Mouse (Mus musculus) CH12.LX (cell line): ENCODE measurements around the gene Mical3. TPM values are rescaled to one million over a fixed set of nuclear protein-coding genes. Genes with fewer than 3 reads are reported as not detected.

Source experiments
- DNase-seq: peaks from one replicate; pipeline ENCODE4 v3.0.0-alpha.2; 2013; ENCODE audit errors: extremely low read depth
- H3K27ac ChIP-seq: 2 replicates; pipeline ENCODE4 v1.5.1; 2012; ENCODE audit warnings: low read depth, mild to moderate bottlenecking, control low read depth, moderate library complexity; ENCODE audit not compliant: insufficient read depth
- H3K27me3 ChIP-seq: replicated peaks from 2 replicates; pipeline ENCODE3; 2012; ENCODE audit warnings: inconsistent platforms
- H3K36me3 ChIP-seq, 2 experiments: replicated peaks in 1 of 2; 2 replicates each; pipeline versions ENCODE3 to v1.6.1; 2012; ENCODE audit warnings: inconsistent platforms in 1 of 2, low read length in 1 of 2, mild to moderate bottlenecking in 1 of 2, mixed read lengths in 1 of 2, moderate library complexity in 1 of 2; ENCODE audit not compliant: control insufficient read depth in 1 of 2, insufficient read depth in 1 of 2
- H3K4me1 ChIP-seq, 2 experiments: 2 replicates each; pipeline ENCODE4 v1.6.1; 2012; ENCODE audit warnings: inconsistent platforms in 1 of 2, moderate library complexity in 1 of 2; ENCODE audit not compliant: insufficient read depth in 2 of 2, control insufficient read depth in 1 of 2
- H3K4me2 ChIP-seq: 2 replicates; pipeline ENCODE4 v1.6.1; 2012; ENCODE audit warnings: low read depth, mild to moderate bottlenecking, control low read depth; ENCODE audit not compliant: poor library complexity, insufficient read depth, severe bottlenecking
- H3K4me3 ChIP-seq, 3 experiments: fragments of 150-350 bp in 1 of 3; sonication (generic) in 1 of 3; replicated peaks in 1 of 3; 2 replicates each; pipeline versions ENCODE3 to v1.5.1; 2011 to 2012; ENCODE audit warnings: low read depth in 2 of 3, low read length in 2 of 3, mild to moderate bottlenecking in 2 of 3, moderate library complexity in 2 of 3, control low read depth in 1 of 3, improper control_type of control experiment in 1 of 3, inconsistent platforms in 1 of 3, mixed read lengths in 1 of 3; ENCODE audit not compliant: poor library complexity in 1 of 3
- H3K79me2 ChIP-seq: replicated peaks from 2 replicates; pipeline ENCODE4 v1.6.1; 2012; ENCODE audit warnings: mild to moderate bottlenecking, moderate library complexity; ENCODE audit not compliant: control insufficient read depth, poor library complexity, insufficient read depth, severe bottlenecking; ENCODE audit errors: extremely low read depth
- H3K9ac ChIP-seq: 2 replicates; pipeline ENCODE4 v1.6.1; 2012; ENCODE audit warnings: low read depth, mild to moderate bottlenecking, control low read depth, moderate library complexity; ENCODE audit not compliant: insufficient read depth
- H3K9me3 ChIP-seq: replicated peaks from 2 replicates; pipeline ENCODE3; 2012; ENCODE audit warnings: low read length, inconsistent platforms, mixed read lengths
- BHLHE40 ChIP-seq: IDR thresholded peaks from 2 replicates; pipeline ENCODE4 v1.6.1; 2011; ENCODE audit warnings: mild to moderate bottlenecking, low read depth, low read length, improper control_type of control experiment
- CHD2 ChIP-seq: IDR thresholded peaks from 2 replicates; pipeline ENCODE4 v1.6.1; 2011; ENCODE audit warnings: low read length, improper control_type of control experiment
- CTCF ChIP-seq, 2 experiments: IDR thresholded peaks in 1 of 2; conservative IDR thresholded peaks in 1 of 2; 2 replicates each; pipeline ENCODE4 v1.5.1; 2011 to 2012; ENCODE audit warnings: low read depth in 2 of 2, low read length in 2 of 2, improper control_type of control experiment in 1 of 2, inconsistent platforms in 1 of 2, mild to moderate bottlenecking in 1 of 2, moderate library complexity in 1 of 2
- E2F4 ChIP-seq: IDR thresholded peaks from 2 replicates; pipeline ENCODE4 v1.6.1; 2011; ENCODE audit warnings: low read depth, low read length, improper control_type of control experiment; ENCODE audit not compliant: insufficient replicate concordance
- EP300 ChIP-seq: IDR thresholded peaks from 2 replicates; pipeline ENCODE4 v1.6.1; 2011; ENCODE audit warnings: low read length, improper control_type of control experiment
- ETS1 ChIP-seq: conservative IDR thresholded peaks from 2 replicates; pipeline ENCODE4 v1.6.1; 2012; ENCODE audit warnings: low read depth, mild to moderate bottlenecking, inconsistent platforms, low read length, improper control_type of control experiment, moderate library complexity
- GABPA ChIP-seq: IDR thresholded peaks from 2 replicates; pipeline ENCODE4 v1.6.1; 2012; ENCODE audit warnings: low read depth, low read length, improper control_type of control experiment, inconsistent platforms; ENCODE audit not compliant: insufficient replicate concordance
- HCFC1 ChIP-seq: IDR thresholded peaks from 2 replicates; pipeline ENCODE4 v1.6.1; 2012; ENCODE audit warnings: low read depth, mild to moderate bottlenecking, inconsistent platforms, low read length, improper control_type of control experiment
- JUN ChIP-seq: IDR thresholded peaks from 2 replicates; pipeline ENCODE4 v1.6.1; 2011; ENCODE audit warnings: low read depth, mild to moderate bottlenecking, low read length, improper control_type of control experiment, moderate library complexity; ENCODE audit not compliant: insufficient read depth
- KAT2A ChIP-seq: IDR thresholded peaks from 2 replicates; pipeline ENCODE4 v1.6.1; 2012; ENCODE audit warnings: low read length, improper control_type of control experiment, inconsistent platforms; ENCODE audit not compliant: insufficient replicate concordance
- MAFK ChIP-seq: IDR thresholded peaks from 2 replicates; pipeline ENCODE4 v1.6.1; 2011; ENCODE audit warnings: low read length, improper control_type of control experiment; ENCODE audit not compliant: insufficient replicate concordance
- MAX ChIP-seq: IDR thresholded peaks from 2 replicates; pipeline ENCODE4 v1.6.1; 2011; ENCODE audit warnings: low read length, improper control_type of control experiment
- MXI1 ChIP-seq: IDR thresholded peaks from 2 replicates; pipeline ENCODE4 v1.6.1; 2011; ENCODE audit warnings: mild to moderate bottlenecking, low read depth, low read length, improper control_type of control experiment
- MYC ChIP-seq: IDR thresholded peaks from 2 replicates; pipeline ENCODE4 v1.6.1; 2011; ENCODE audit warnings: low read depth, mild to moderate bottlenecking, improper control_type of control experiment, low read length
- NELFE ChIP-seq: IDR thresholded peaks from 2 replicates; pipeline ENCODE4 v1.6.1; 2011; ENCODE audit warnings: low read depth, low read length, improper control_type of control experiment
- NRF1 ChIP-seq: IDR thresholded peaks from 2 replicates; pipeline ENCODE4 v1.6.1; 2014; ENCODE audit warnings: low read depth, mild to moderate bottlenecking, inconsistent platforms, low read length, improper control_type of control experiment, moderate library complexity
- POLR2A ChIP-seq: IDR thresholded peaks from 2 replicates; pipeline ENCODE4 v1.6.1; 2011; ENCODE audit warnings: low read depth, mild to moderate bottlenecking, improper control_type of control experiment, low read length
- POLR2AphosphoS2 ChIP-seq: IDR thresholded peaks from 2 replicates; pipeline ENCODE4 v1.6.1; 2011; ENCODE audit warnings: low read depth, low read length, improper control_type of control experiment
- RAD21 ChIP-seq: IDR thresholded peaks from 2 replicates; pipeline ENCODE4 v1.6.1; 2011; ENCODE audit warnings: low read depth, mild to moderate bottlenecking, low read length, improper control_type of control experiment, moderate library complexity
- SIN3A ChIP-seq: IDR thresholded peaks from 2 replicates; pipeline ENCODE4 v1.6.1; 2012; ENCODE audit warnings: low read length, improper control_type of control experiment, inconsistent platforms
- SMC3 ChIP-seq: IDR thresholded peaks from 2 replicates; pipeline ENCODE4 v1.6.1; 2011; ENCODE audit warnings: low read depth, low read length, improper control_type of control experiment
- UBTF ChIP-seq: IDR thresholded peaks from 2 replicates; pipeline ENCODE4 v1.6.1; 2012; ENCODE audit warnings: low read depth, mild to moderate bottlenecking, inconsistent platforms, low read length, improper control_type of control experiment, moderate library complexity
- USF1 ChIP-seq: IDR thresholded peaks from 2 replicates; pipeline ENCODE4 v1.6.1; 2014; ENCODE audit warnings: low read depth, mild to moderate bottlenecking, inconsistent platforms, low read length, improper control_type of control experiment
- USF2 ChIP-seq: conservative IDR thresholded peaks from 2 replicates; pipeline ENCODE4 v1.6.1; 2011; ENCODE audit warnings: low read depth, low read length, improper control_type of control experiment
- ZC3H11A ChIP-seq: IDR thresholded peaks from 2 replicates; pipeline ENCODE4 v1.6.1; 2012; ENCODE audit warnings: low read depth, mild to moderate bottlenecking, inconsistent platforms, low read length, improper control_type of control experiment
- ZKSCAN1 ChIP-seq: IDR thresholded peaks from 2 replicates; pipeline ENCODE4 v1.6.1; 2012; ENCODE audit warnings: low read depth, inconsistent platforms, low read length, improper control_type of control experiment, borderline replicate concordance
- dilution Hi-C: fragments of 300-500 bp; cut with MboI; formaldehyde crosslinking; loops from 2 replicates; pipeline ENCODE4 v1.14.3; 2020; ENCODE audit warnings: low sequenced_read_pairs; ENCODE audit not compliant: extremely low pct_unique_long_range_greater_than_20kb, extremely low pct_ligation_motif_present
- in situ Hi-C: fragments of 300-500 bp; cut with MboI; formaldehyde crosslinking; loops from 3 replicates; pipeline ENCODE4 v1.14.3; 2019; ENCODE audit warnings: low sequenced_read_pairs, low pct_ligation_motif_present, low pct_unique_long_range_greater_than_20kb, mixed read lengths
- polyA plus RNA-seq: library from polyadenylated mRNA; unstranded; fragments of >175 nt; gene quantifications from 2 replicates; pipeline ENCODE4 v1.2.1, GENCODE M21; 2012; ENCODE audit warnings: low read depth; ENCODE audit not compliant: insufficient read length
- total RNA-seq, 2 experiments: library from RNA; depleted of rRNA; stranded (reverse); fragments of 300-350 nt in 1 of 2; fragments of >200 nt in 1 of 2; gene quantifications; 2 replicates each; pipeline ENCODE4 v1.2.3; 2012 to 2014

The Mical3 gene
- total and polyA plus RNA-seq, 3 experiments = 10.2 to 56.3 (median 26.8) TPM

DNA sequence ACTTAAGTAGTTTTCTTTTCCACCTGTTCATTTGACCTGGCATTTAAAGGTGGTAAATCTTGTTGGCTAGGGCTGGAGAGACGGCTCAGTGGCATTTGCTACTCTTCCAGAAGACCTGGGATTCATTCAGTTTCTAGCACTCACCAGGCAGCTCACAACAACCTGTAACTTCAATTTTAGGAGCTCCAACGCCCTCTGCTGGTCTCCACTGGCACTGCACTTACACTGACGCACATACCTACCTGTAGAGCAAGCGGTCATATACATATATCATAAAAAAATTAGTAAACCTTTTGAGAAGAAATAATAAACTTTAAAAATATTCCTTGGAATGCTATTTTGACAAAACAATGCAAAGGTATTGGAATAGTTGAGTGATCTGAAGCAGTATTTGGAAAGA lies 13.7 kb downstream of the Mical3 start:
- H3K4me1 ChIP-seq = peaks cover 3 to 33% of the 10 kb centered on the region in 2 experiments; a peak in 3 of 4 replicates
- dilution Hi-C loops = no loop called here
- H3K27me3 ChIP-seq = no peaks in the 10 kb centered on the region
- in situ Hi-C loops = no loop called here
- DNase-seq = no peak
- no peak overlapping the region for H3K4me2 ChIP-seq
- no peak overlapping the region for H3K27ac ChIP-seq
- no peaks in the 10 kb centered on the region for H3K79me2 ChIP-seq
- TF ChIP-seq ZC3H11A (no peak), SMC3 (peak; percentile 55), CTCF (conservative IDR thresholded peaks at IDR 0.05 in 1 of 2, IDR thresholded peaks at IDR 0.05 in 1 of 2; ENCODE audit: low read depth in 2 of 2, low read length in 2 of 2) (peak; percentile 29 to 51; a peak in 2 of 4 replicates), RAD21 (peak; percentile 38), ZKSCAN1 (no peak), E2F4 (no peak)
- H3K9ac ChIP-seq = no peak overlapping the region
- peaks cover 3% of the 10 kb centered on the region for H3K9me3 ChIP-seq
- H3K36me3 ChIP-seq = no peaks in the 10 kb centered on the region
- no peak overlapping the region for H3K4me3 ChIP-seq

GRCm38 (mm10) chr6:121116434-121116833 lies 14.4 kb downstream of the Mical3 start:
- H3K27me3 ChIP-seq = no peaks in the 10 kb centered on the region
- no peak overlapping the region for H3K27ac ChIP-seq
- H3K9ac ChIP-seq = no peak overlapping the region
- dilution Hi-C loops = no loop called here
- H3K36me3 ChIP-seq = no peaks in the 10 kb centered on the region
- no peak overlapping the region for H3K4me3 ChIP-seq
- no peak for DNase-seq
- in situ Hi-C loops = no loop called here
- peaks cover 3% of the 10 kb centered on the region for H3K9me3 ChIP-seq
- H3K79me2 ChIP-seq = no peaks in the 10 kb centered on the region
- H3K4me2 ChIP-seq = no peak overlapping the region
- TF ChIP-seq HCFC1 (no peak), UBTF (no peak), NELFE (no peak), MYC (no peak), POLR2A (no peak), MXI1 (no peak), USF1 (no peak), JUN (no peak), POLR2AphosphoS2 (no peak), BHLHE40 (no peak), MAFK (no peak), NRF1 (no peak), EP300 (no peak), ETS1 (no peak), MAX (no peak), GABPA (no peak), CHD2 (no peak), USF2 (no peak), SIN3A (no peak), KAT2A (no peak)
- H3K4me1 ChIP-seq = peaks cover 6 to 36% of the 10 kb centered on the region in 2 experiments
